Mouse (Mus musculus): ENCODE results near the gene Actl11.

Actl11 gene

DNA sequence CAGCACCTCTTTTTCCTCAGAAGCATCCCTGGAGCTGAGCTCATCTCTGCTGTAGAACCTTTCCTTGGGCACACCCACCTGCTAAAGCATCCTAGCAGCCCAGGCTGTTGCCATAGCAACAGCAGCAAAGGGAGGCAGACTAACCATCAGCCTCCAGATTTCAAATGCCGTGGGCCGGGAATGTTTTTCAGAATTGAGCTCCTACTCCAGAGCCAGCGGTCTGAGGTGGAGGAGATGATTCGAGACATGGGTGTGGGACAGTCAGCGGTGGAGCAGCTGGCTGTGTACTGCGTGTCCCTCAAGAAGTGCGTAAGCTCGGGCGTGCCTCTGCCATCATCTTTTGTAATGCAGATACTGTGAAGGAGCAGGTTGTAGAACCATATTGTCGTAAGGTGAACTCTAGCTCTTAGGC is 33.1 kb downstream of the Actl11 start:
- DNase-seq (ENCODE audit: low spot score in 2 of 2): no peak

DNA sequence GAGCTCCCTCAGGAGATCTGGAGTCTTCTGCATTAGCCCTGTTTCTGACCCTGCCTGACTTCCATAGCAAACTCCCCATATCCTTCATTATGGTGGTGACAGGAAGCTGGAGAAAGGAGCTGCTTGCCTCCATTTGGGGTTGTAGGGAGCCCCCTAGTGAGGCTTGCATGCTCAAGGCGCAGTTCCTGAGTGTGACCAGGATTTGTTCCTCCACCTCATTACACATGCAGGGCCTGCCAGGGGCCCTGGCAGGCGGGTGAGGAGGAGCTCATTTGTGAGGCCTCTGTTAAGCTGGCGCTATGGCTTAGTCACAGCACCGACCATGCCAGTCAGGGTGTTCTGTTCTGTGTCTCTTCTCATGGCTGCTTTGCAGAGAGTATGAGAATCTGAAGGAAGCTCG is 33.6 kb downstream of the Actl11 start:
- DNase-seq (ENCODE audit: low spot score in 2 of 2): no peak

DNA sequence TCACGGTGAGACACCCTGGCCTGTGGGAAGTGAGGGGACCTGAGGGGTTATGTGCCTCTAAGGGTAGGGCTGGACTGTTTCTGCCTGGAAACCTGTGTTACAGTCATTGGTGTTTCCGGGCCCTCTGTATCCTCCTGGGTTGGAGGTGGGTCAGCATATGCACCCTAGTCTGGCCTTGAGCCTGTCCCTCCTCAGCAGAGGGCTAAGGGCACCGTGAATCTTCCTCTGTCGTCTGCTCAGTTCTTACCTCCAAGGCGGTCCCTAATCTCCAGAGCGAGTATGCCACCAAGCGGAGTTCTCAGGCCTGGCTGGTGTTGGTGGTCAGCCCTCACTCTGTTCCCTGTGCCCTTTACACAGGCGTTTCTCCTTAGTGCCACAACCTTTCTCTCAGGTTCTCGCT is 34.6 kb downstream of the Actl11 start:
- no peak for DNase-seq (ENCODE audit: low spot score in 2 of 2)

DNA sequence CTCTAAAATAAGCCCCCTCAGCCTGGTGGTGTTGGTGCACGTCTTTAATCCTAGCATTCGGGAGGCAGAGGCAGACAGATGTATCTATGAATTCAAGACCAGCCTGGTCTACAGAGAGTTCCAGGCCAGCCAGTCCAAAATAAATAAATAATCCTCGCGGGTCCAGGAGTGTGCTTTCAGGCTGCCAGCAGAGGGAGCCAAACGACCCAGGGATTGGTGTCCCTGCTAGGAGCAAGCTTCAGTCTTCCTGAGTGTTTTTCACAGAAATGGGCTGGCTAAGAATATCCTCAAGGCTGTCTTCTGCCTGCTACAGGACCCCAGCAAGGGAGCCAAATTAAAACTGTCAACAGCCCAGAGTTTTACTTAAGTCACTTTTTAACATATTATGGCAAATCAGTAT is 35.4 kb downstream of the Actl11 start:
- DNase-seq (ENCODE audit: low spot score in 2 of 2): peak; percentile 68 to 74

DNA sequence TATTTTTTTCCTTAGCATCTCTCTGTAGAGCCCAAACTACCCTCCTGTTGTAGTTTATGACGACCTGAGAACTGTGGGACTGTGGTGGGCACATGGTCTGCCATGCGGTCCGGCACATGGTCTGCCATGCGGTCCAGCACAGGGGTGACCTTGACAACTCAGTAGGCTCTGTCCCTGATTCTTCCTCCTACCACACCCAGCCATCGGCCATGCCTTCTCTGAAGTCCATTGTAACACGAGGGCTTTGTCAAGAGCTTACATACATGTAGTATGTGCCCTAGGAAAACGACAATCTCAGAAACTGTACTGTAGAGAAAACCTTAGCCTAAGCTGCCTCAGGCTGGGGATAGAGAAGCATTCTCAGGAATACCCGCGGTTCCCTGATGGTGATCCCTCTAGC is 36.4 kb downstream of the Actl11 start:
- DNase-seq (ENCODE audit: low spot score in 2 of 2): no peak

DNA sequence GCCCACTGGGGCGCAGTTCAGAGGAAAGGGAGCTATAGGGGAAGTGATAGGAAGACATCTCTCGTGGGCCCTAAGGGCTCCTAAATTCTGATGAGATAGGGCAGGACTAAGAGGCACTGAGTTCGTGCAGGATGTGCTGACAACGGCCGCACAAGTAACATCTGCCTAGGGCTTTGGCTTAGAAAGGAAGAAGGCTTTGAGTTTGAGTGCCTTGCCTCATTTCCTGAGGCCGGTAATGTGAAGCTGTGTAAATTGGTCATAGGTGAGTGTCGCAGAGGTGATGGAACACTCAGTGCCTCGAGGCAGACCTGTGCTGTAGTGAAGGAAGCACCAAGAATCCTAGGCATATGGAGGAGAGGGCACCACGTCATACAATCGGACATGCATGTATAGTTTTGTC is 38.4 kb downstream of the Actl11 start:
- DNase-seq (ENCODE audit: low spot score in 2 of 2): no peak

DNA sequence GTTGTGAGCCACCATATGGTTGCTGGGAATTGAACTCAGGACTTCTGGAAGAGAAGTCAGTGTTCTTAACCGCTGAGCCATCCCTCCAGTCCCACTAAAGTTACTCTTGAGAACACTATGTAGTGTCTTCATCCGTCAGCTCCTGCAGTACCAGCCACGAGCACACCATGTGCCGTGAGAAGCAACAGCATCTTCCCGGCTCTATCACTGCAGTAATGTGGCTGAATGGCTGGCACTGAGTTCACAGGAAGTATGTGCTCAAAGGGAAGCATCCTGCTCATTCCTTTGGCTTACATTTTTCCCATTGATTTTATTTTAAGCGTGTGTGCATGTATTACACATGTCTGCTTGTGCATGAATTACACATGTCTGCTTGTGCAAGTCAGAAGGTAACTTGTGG is 39.2 kb downstream of the Actl11 start:
- DNase-seq (ENCODE audit: low spot score in 2 of 2): no peak

DNA sequence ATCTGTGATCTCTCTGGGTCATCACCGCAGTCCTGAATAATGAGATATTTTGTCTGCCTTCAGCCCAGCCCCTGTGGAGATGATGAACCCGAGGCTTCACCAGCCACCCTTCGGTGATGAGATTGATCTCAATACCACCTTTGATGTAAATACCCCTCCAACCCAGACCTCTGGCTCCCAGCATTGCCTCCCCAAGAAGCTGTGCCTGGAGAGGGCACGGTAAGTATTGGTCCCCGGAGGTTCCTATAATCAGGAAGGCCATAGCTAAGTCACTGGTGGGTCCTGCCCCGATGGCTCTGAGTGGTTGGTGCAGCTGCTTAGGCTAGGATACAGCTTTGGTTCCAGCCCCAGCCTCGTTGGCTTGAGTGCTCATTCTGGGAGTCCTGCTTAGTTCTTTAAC is 40.3 kb downstream of the Actl11 start:
- no peak for DNase-seq (ENCODE audit: low spot score in 2 of 2)

DNA sequence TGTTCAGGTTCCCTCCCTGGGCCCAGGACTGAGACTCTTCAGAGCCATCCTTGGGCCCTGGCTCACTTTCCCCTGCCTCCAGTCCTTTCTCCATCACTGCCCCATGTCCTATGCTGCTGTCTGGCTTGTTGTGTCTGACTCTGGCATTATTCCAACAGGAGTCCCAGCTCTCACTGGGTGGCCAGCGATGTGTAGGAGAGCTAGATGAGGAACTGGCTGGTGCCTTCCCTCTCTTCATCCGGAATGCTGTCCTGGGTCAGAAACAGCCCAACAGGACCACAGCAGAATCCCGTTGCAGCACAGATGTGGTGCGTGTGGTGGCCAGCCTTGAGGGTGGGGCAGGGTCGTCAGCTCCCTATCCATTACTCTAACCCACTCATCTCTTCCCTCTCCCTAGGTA is 42.0 kb downstream of the Actl11 start:
- no peak for DNase-seq (ENCODE audit: low spot score in 2 of 2)

DNA sequence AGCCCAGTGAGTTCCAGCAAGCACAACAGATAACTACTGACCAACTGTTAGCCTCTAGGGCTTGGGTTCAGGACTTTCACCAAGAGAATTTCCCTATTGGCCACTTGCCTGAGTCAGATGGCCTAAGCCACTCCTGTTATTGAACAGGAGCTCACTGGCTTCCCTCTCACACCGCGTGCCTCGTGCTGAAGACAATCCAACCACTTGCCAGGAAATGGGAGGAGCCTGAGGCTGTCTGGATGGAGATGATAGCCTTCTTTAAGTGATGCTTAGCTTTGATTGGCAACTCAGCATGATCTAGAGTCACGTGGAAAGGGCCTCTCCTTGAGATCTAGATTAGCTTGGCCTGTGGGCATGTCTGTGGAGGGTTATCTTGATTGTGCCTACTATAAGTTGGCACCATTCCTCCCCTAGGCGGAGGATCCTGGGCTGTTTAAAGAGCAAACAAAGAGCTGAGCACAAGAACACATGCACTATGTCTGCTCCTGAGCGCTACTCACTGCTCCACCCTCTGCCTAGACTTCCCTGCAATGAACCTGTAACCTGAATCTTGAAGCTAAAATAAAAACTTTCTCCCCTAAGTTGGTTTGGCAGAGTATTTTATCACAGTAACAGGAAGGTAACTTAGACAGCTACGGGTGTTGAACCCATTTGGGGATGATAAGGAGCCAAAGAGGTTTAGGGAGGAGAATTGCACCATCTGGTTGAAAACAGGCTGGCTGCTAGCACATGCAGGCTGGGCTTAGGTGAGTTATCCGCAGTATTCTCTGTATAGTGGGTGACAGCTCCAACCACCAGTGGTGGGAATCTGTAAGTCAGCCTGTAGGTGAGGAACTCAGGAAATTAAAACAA is 43.6 kb downstream of the Actl11 start:
- no peak for DNase-seq (ENCODE audit: low spot score in 2 of 2)

DNA sequence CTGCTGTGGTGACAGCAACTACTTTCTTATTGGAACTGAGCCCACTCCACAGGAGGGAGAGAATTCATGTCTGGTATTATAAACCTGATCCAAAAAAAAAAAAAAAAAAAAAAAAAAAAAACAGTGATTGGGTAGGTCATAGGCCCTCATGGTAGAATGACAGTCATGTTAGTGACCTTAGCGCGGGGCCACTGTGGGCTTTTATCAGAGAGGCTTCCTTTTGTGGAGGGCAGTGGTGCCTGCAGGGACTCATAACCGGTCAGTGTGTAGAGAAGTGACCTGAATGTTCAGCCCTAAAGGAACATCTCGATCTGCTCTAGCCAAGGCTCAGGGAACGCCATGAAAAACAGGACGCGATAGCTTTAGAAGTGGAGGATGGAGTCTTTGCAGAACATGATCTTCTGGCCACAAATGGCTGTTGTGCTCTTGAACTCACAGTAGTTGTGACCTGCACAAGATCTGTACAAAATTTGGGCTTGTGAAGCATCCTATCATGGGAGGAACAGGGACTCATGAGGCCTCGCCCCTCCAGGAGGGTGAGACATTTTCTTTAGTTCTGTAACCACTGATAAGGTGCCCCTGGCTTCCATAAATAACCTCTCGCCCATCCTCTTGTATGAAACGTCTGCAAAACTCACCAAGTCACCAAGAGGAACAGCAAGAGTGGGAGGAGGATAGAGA is 46.4 kb downstream of the Actl11 start:
- no peak for DNase-seq (ENCODE audit: low spot score in 2 of 2)

DNA sequence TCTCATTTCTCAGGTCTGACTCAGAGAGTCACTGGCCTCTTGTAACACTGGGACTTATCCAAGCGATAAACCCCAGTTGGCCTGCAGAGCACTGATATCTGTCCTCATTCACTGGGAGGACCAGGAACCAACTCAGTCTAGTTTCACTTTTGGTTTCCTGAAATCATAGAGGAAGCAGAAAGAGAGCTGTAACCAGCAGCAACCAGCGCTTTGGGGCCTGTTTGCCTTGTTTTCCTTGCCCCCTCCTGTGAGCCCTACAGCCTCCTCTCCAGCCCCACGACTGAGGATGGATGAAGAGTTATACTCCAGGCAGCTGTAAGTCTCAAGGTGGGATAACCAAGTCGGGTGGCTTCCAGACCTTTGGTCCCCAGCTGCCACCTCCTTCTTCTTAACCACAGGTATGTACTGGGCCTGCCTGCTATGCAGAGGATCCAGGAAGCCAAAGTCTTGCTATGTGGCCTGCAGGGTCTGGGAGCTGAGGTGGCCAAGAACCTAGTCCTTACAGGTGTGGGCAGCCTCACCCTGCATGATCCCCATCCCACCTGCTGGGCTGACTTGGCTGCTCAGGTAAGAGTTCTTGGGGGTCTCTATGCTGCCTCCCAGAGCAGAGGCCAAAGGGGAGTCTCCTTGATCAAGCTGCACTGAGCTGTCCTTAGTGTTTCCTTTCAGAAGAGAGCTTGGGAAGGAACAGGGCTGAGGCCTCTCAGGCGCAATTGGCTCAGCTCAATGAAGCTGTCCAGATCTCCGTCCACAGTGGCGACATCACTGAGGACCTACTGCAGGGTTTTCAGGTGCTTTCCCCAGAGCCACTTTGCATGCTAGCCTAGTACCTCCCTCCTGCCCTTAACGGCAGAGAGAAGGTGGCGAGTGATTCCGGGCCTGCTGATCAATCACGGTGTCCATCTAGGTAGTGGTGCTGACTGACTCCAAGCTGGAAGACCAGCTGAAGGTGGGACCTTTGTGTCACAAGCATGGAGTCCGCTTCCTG is 47.4 kb downstream of the Actl11 start, which contains the start of gene Uba7:
Gene Uba7 (plus strand): TSS at position 107 of the 988 bp plus-strand sequence.
- DNase-seq (ENCODE audit: low spot score in 2 of 2): peak; percentile 44 to 48

DNA sequence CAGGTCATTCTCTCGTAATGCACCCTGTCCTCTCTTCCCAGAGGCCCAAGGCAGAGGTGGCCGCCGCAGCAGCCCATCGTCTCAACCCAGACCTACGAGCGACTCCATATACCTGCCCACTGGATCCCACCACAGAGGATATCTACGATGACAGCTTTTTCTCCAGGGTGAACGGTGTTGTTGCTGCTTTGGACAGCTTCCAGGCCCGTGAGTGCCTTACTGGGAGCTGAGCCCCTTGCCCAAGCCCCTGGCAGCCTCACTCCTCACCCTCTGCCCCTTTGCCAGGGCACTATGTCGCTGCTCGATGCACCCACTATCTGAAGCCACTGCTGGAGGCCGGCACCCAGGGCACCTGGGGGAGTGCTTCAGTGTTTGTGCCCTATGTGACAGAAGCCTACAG is 50.5 kb downstream of the Actl11 start:
- no peak for DNase-seq (ENCODE audit: low spot score in 2 of 2)

Measured in natural killer cell, adult 2 months (primary cell).